Mouse (Mus musculus) forebrain, postnatal 0 days (tissue): Measurements from ENCODE around the gene Tmub2. TPM values are rescaled to one million over a fixed set of nuclear protein-coding genes. Genes with fewer than 3 reads are reported as not detected.

Source experiments
- ATAC-seq: fragments of 200-750 bp; cut with Nextera tagmentation; 2 replicates; pipeline ENCODE4 v1.8.0; 2017; ENCODE audit warnings: mild to moderate bottlenecking, moderate library complexity
- DNase-seq: peaks from one replicate; pipeline ENCODE4 v3.0.0-alpha.2; 2015
- H3K27ac ChIP-seq: fragments of 300-500 bp; sonication (generic); 2 replicates; pipeline ENCODE4 v1.5.1; 2014; ENCODE audit warnings: low read depth, mild to moderate bottlenecking, antibody characterized with exemption, low read length, moderate library complexity, mixed read lengths
- H3K27me3 ChIP-seq: fragments of 300-500 bp; sonication (generic); 2 replicates; pipeline ENCODE4 v1.6.1; 2014; ENCODE audit warnings: mild to moderate bottlenecking, low read length, mixed read lengths; ENCODE audit not compliant: insufficient read depth
- H3K36me3 ChIP-seq: fragments of 300-500 bp; sonication (generic); 2 replicates; pipeline ENCODE4 v1.6.1; 2014; ENCODE audit warnings: mild to moderate bottlenecking, moderate library complexity; ENCODE audit not compliant: insufficient read depth
- H3K4me1 ChIP-seq: fragments of 300-500 bp; sonication (generic); 2 replicates; pipeline ENCODE4 v1.6.1; 2014; ENCODE audit warnings: antibody characterized with exemption; ENCODE audit not compliant: insufficient read depth
- H3K4me2 ChIP-seq: fragments of 300-500 bp; sonication (generic); 2 replicates; pipeline ENCODE4 v1.6.1; 2014; ENCODE audit warnings: low read depth, mild to moderate bottlenecking, moderate library complexity
- H3K4me3 ChIP-seq: fragments of 300-500 bp; sonication (generic); 2 replicates; pipeline ENCODE4 v1.5.1; 2014; ENCODE audit warnings: low read depth, low read length, mixed read lengths
- H3K9ac ChIP-seq: fragments of 300-500 bp; sonication (generic); 2 replicates; pipeline ENCODE4 v1.6.1; 2014; ENCODE audit warnings: mild to moderate bottlenecking
- H3K9me3 ChIP-seq: fragments of 300-500 bp; sonication (generic); 2 replicates; pipeline ENCODE4 v1.6.1; 2016; ENCODE audit warnings: low read length
- CTCF ChIP-seq: sonication (generic); IDR thresholded peaks from 2 replicates; pipeline ENCODE4 v1.5.1; 2016; ENCODE audit warnings: antibody characterized with exemption, control low read depth, low read depth
- WGBS: fragments of 180-500 bp; shearing (Covaris S2); extraction: QIAGEN DNeasy Blood & Tissue Kit; methylation state at CpG from one replicate; pipeline ENCODE4 v1.1.7; 2014; 5-methylcytosine and 5-hydroxymethylcytosine counted together
- polyA plus RNA-seq: library from polyadenylated mRNA; unstranded; fragments of >200 nt; fragmentation: Nextera tagmentation; extraction: Ambion mirVana; gene quantifications from 2 replicates; pipeline ENCODE4 v1.2.1, GENCODE M21; 2015
- total RNA-seq: library from RNA; depleted of rRNA; stranded (reverse); fragments of >200 nt; gene quantifications from 2 replicates; pipeline ENCODE4 v1.2.3, GENCODE M21; 2014

The Tmub2 gene
- total and polyA plus RNA-seq, 2 experiments from 2014 or later, result 67.0 to 72.5 TPM

DNA sequence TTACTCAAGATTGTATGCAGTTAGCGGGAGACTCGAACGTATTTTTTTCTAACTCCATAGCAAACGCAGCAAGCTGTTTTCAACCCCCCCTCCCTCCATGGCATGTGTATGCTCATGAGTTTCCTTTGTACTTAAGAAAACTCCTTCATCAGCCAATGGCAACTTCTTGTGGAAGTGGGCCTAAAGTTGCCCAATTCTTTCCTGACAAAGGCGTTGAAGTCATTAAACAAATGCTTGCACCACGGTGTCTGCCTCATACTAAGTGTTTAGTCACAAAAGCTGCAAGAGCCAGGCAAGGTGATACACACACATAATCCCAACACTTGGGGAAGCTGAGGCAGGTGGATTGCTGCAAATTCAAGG lies 38.5 kb upstream of the Tmub2 start:
- Histone ChIP-seq H3K27ac (no peak overlapping the region), H3K4me2 (no peak overlapping the region), H3K36me3 (no peaks in the 10 kb centered on the region), H3K4me1 (peaks cover 6% of the 10 kb centered on the region; the same call in 1 of the 2 replicates), H3K27me3 (no peaks in the 10 kb centered on the region), H3K9me3 (no peaks in the 10 kb centered on the region), H3K9ac (no peak overlapping the region), H3K4me3 (no peak overlapping the region)
- no peak for DNase-seq
- WGBS, result 67% methylated on average over 6 of the region's 6 CpGs
- TF ChIP-seq CTCF, result no peak
- ATAC-seq, result no peak

GRCm38 (mm10) chr11:102246871-102247270 lies 37.9 kb upstream of the Tmub2 start:
- no peak overlapping the region for H3K4me3 ChIP-seq
- H3K27me3 ChIP-seq, result no peaks in the 10 kb centered on the region
- no peak overlapping the region for H3K27ac ChIP-seq
- no peak overlapping the region for H3K4me2 ChIP-seq
- H3K36me3 ChIP-seq, result no peaks in the 10 kb centered on the region
- 91% methylated on average over 4 of the region's 4 CpGs for WGBS
- 0 out of 2 replicates have a peak, but pooled peaks have one; percentile 31 for TF ChIP-seq CTCF
- H3K9me3 ChIP-seq, result no peaks in the 10 kb centered on the region
- peaks cover 6% of the 10 kb centered on the region; the same call in 1 of the 2 replicates for H3K4me1 ChIP-seq
- DNase-seq (no peak), ATAC-seq (no peak)
- no peak overlapping the region for H3K9ac ChIP-seq

- no peaks in the 10 kb centered on the region for H3K27me3 ChIP-seq
- 2% methylated on average over 41 of the region's 41 CpGs for WGBS
- peaks cover 6% of the 10 kb centered on the region; the same call in 1 of the 2 replicates for H3K4me1 ChIP-seq
- peak within 1 kb of the TSS; percentile 92 for H3K4me2 ChIP-seq
- ATAC-seq (peak; percentile 36; the same call in 1 of the 2 replicates), DNase-seq (peak; percentile 98)
- H3K9ac ChIP-seq, result no peak within 1 kb of the TSS
- no peaks in the 10 kb centered on the region for H3K36me3 ChIP-seq
- H3K4me3 ChIP-seq, result peak within 1 kb of the TSS; percentile 44
- TF ChIP-seq CTCF, result peak; percentile 80
- no peaks in the 10 kb centered on the region for H3K9me3 ChIP-seq
- peak within 1 kb of the TSS; percentile 21; the same call in 1 of the 2 replicates for H3K27ac ChIP-seq
Measured at GRCm38 (mm10) chr11:102248630-102249230, 36.0 kb upstream of the Tmub2 start, which contains the start of gene BC030867. Gene BC030867, plus strand, starts transcription at chr11:102248882.

- no peak for DNase-seq
- peaks cover 6% of the 10 kb centered on the region; the same call in 1 of the 2 replicates for H3K4me1 ChIP-seq
- WGBS, result 16% methylated on average over 9 of the region's 9 CpGs
- H3K4me2 ChIP-seq, result peak overlapping the region; percentile 92
- H3K9me3 ChIP-seq, result no peaks in the 10 kb centered on the region
- H3K9ac ChIP-seq, result no peak overlapping the region
- H3K36me3 ChIP-seq, result no peaks in the 10 kb centered on the region
- no peak for ATAC-seq
- no peak for TF ChIP-seq CTCF
- no peak overlapping the region for H3K27ac ChIP-seq
- H3K27me3 ChIP-seq, result no peaks in the 10 kb centered on the region
- peak overlapping the region; percentile 44 for H3K4me3 ChIP-seq
Measured at GRCm38 (mm10) chr11:102249351-102250090, 35.2 kb upstream of the Tmub2 start.

GRCm38 (mm10) chr11:102257514-102257913 lies 27.2 kb upstream of the Tmub2 start:
- ATAC-seq, result peak; percentile 48
- Histone ChIP-seq H3K4me2 (no peak overlapping the region), H3K27me3 (no peaks in the 10 kb centered on the region), H3K4me3 (no peak overlapping the region), H3K36me3 (no peaks in the 10 kb centered on the region), H3K9ac (no peak overlapping the region), H3K9me3 (no peaks in the 10 kb centered on the region), H3K4me1 (no peaks in the 10 kb centered on the region), H3K27ac (0 out of 2 replicates have a peak overlapping the region, but pooled peaks have one; percentile 21)
- TF ChIP-seq CTCF, result peak; percentile 49
- peak; percentile 41 for DNase-seq
- 24% methylated on average over 9 of the region's 9 CpGs for WGBS

GRCm38 (mm10) chr11:102258095-102258494 lies 26.6 kb upstream of the Tmub2 start:
- Histone ChIP-seq H3K27ac (no peak overlapping the region), H3K36me3 (no peaks in the 10 kb centered on the region), H3K4me3 (no peak overlapping the region), H3K4me1 (no peaks in the 10 kb centered on the region), H3K9me3 (no peaks in the 10 kb centered on the region), H3K27me3 (no peaks in the 10 kb centered on the region), H3K4me2 (no peak overlapping the region), H3K9ac (no peak overlapping the region)
- TF ChIP-seq CTCF, result no peak
- no peak for ATAC-seq
- DNase-seq, result no peak
- 88% methylated on average over 6 of the region's 6 CpGs for WGBS

- no peak for ATAC-seq
- no peak overlapping the region for H3K27ac ChIP-seq
- H3K9me3 ChIP-seq, result no peaks in the 10 kb centered on the region
- H3K27me3 ChIP-seq, result no peaks in the 10 kb centered on the region
- no peaks in the 10 kb centered on the region for H3K4me1 ChIP-seq
- no peak for DNase-seq
- TF ChIP-seq CTCF, result no peak; the same call in 1 of the 2 replicates
- no peak overlapping the region for H3K9ac ChIP-seq
- no peaks in the 10 kb centered on the region for H3K36me3 ChIP-seq
- H3K4me3 ChIP-seq, result no peak overlapping the region
- H3K4me2 ChIP-seq, result no peak overlapping the region
- 90% methylated on average over 3 of the region's 3 CpGs for WGBS
Measured at GRCm38 (mm10) chr11:102258521-102258920, 26.2 kb upstream of the Tmub2 start.
